Mouse (Mus musculus): Measurements from ENCODE around the gene Usp45. TPM values are rescaled to one million over a fixed set of nuclear protein-coding genes. Genes with fewer than 3 reads are reported as not detected.

The Usp45 gene
- total RNA-seq (2012; rRNA removed), result 25.4 and 28.3 TPM in 2 replicates

- Histone ChIP-seq H3K9ac (ENCODE audit: insufficient read depth, low read depth, low read length, poor library complexity, severe bottlenecking) (peak within 1 kb of the TSS; percentile 63), H3K4me3 (ENCODE audit: insufficient read depth in 1 of 2, low read depth in 1 of 2, low read length in 2 of 2, poor library complexity in 1 of 2, severe bottlenecking in 1 of 2) (peak within 1 kb of the TSS; percentile 64 to 70), H3K36me3 (ENCODE audit: control insufficient read depth, insufficient read depth, low read length, poor library complexity, severe bottlenecking) (no peaks in the 10 kb centered on the region), H3K4me1 (ENCODE audit: control insufficient read depth in 2 of 2, insufficient read depth in 2 of 2, low read length in 2 of 2, poor library complexity in 1 of 2) (peaks cover 0 to 7% of the 10 kb centered on the region in 2 experiments; a peak in 1 of 4 replicates), H3K9me3 (ENCODE audit: control insufficient read depth, insufficient read depth, low read depth, low read length) (no peaks in the 10 kb centered on the region), H3K27ac (ENCODE audit: insufficient read depth, low read depth, low read length, poor library complexity, severe bottlenecking) (no peak within 1 kb of the TSS)
- in situ Hi-C loops (cut with MboI; ENCODE audit: low sequenced_read_pairs in 2 of 2, unreplicated experiment in 2 of 2), result no loop called here
- no peak for TF ChIP-seq ZC3H11A (IDR thresholded peaks at IDR 0.05; ENCODE audit: borderline replicate concordance, low read depth, low read length)
- DNase-seq (ENCODE audit: low read depth, low spot score), result no peak
Observed at GRCm38 (mm10) chr4:21766863-21767304, at the start of gene Usp45, which contains the start of gene Tstd3. Usp45 (plus strand) TSS chr4:21767156. Tstd3 (minus strand) TSS chr4:21767212.

GRCm38 (mm10) chr4:21722752-21723334 lies 44.1 kb upstream of the Usp45 start:
- in situ Hi-C loops (cut with MboI; ENCODE audit: low sequenced_read_pairs in 2 of 2, unreplicated experiment in 2 of 2), result no loop called here
- no peaks in the 10 kb centered on the region for H3K36me3 ChIP-seq (ENCODE audit: control insufficient read depth, insufficient read depth, low read length, poor library complexity, severe bottlenecking)
- peaks cover 13 to 15% of the 10 kb centered on the region in 2 experiments for H3K4me1 ChIP-seq (ENCODE audit: control insufficient read depth in 2 of 2, insufficient read depth in 2 of 2, low read length in 2 of 2, poor library complexity in 1 of 2)
- peak overlapping the region; percentile 58 to 78 for H3K4me3 ChIP-seq (ENCODE audit: insufficient read depth in 1 of 2, low read depth in 1 of 2, low read length in 2 of 2, poor library complexity in 1 of 2, severe bottlenecking in 1 of 2)
- peak overlapping the region; percentile 73; the same call in 1 of the 2 replicates for H3K9ac ChIP-seq (ENCODE audit: insufficient read depth, low read depth, low read length, poor library complexity, severe bottlenecking)
- DNase-seq (ENCODE audit: low read depth, low spot score), result peak; percentile 87
- H3K27ac ChIP-seq (ENCODE audit: insufficient read depth, low read depth, low read length, poor library complexity, severe bottlenecking), result peak overlapping the region; percentile 87
- no peaks in the 10 kb centered on the region for H3K9me3 ChIP-seq (ENCODE audit: control insufficient read depth, insufficient read depth, low read depth, low read length)
- TF ChIP-seq CHD2 (IDR thresholded peaks at IDR 0.05; ENCODE audit: low read depth, low read length), result peak; percentile 30; the same call in 1 of the 2 replicates
- TF ChIP-seq MAFK (IDR thresholded peaks at IDR 0.05; ENCODE audit: insufficient read depth, low read depth, low read length), result 0 out of 2 replicates have a peak, but pooled peaks have one; percentile 22
- no peak for TF ChIP-seq ZC3H11A (IDR thresholded peaks at IDR 0.05; ENCODE audit: borderline replicate concordance, low read depth, low read length)
- peak; percentile 43; the same call in 1 of the 2 replicates for TF ChIP-seq HCFC1 (IDR thresholded peaks at IDR 0.05; ENCODE audit: borderline replicate concordance, insufficient read depth, low read length)

DNA sequence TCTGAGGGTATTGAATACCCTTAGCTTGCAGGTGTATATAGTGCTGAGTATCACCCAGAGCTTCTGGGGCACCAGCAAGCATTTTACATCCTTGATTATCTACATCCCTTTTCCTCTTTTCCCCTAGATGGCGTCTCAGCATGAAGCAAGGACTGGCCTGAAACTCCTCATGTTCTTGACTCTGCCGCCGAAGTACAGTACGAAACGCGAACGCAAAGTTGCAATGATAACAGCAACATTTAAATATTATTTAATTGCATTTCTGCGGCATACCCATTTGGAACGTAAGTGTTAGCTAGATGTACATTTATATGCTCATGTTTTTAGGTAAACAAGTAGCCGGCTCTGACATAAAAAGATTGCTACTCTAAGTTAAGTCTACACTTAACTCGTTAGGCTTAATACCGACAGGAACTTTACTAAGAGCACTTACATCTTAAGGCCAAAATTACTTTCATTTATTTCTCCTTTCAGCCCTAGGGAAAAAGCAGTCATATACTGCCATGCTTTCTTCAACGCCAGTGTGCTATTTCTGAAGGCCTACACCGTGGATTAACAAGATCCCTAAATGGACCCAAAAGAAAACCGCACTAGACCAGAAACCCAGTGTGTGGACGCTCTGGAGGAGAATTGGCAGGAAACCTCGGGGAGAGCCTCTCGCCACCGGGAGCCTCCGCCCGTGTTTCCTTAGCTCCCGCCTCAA lies 39.9 kb upstream of the Usp45 start:
- Histone ChIP-seq H3K9me3 (ENCODE audit: control insufficient read depth, insufficient read depth, low read depth, low read length) (no peaks in the 10 kb centered on the region), H3K4me1 (ENCODE audit: control insufficient read depth in 2 of 2, insufficient read depth in 2 of 2, low read length in 2 of 2, poor library complexity in 1 of 2) (peaks cover 8 to 9% of the 10 kb centered on the region in 2 experiments), H3K36me3 (ENCODE audit: control insufficient read depth, insufficient read depth, low read length, poor library complexity, severe bottlenecking) (no peaks in the 10 kb centered on the region; the same call in 1 of the 2 replicates), H3K27ac (ENCODE audit: insufficient read depth, low read depth, low read length, poor library complexity, severe bottlenecking) (no peak overlapping the region; the same call in 1 of the 2 replicates), H3K9ac (ENCODE audit: insufficient read depth, low read depth, low read length, poor library complexity, severe bottlenecking) (peak overlapping the region; percentile 64; the same call in 1 of the 2 replicates), H3K4me3 (ENCODE audit: insufficient read depth in 1 of 2, low read depth in 1 of 2, low read length in 2 of 2, poor library complexity in 1 of 2, severe bottlenecking in 1 of 2) (peak overlapping the region; percentile 70 to 87)
- in situ Hi-C loops (cut with MboI; ENCODE audit: low sequenced_read_pairs in 2 of 2, unreplicated experiment in 2 of 2), result no loop called here
- no peak for DNase-seq (ENCODE audit: low read depth, low spot score)
- TF ChIP-seq ZC3H11A (IDR thresholded peaks at IDR 0.05; ENCODE audit: borderline replicate concordance, low read depth, low read length) (no peak), ZNF384 (IDR thresholded peaks at IDR 0.05; ENCODE audit: low read depth, low read length) (no peak), CHD2 (IDR thresholded peaks at IDR 0.05; ENCODE audit: low read depth, low read length) (peak; percentile 13; the same call in 1 of the 2 replicates), HCFC1 (IDR thresholded peaks at IDR 0.05; ENCODE audit: borderline replicate concordance, insufficient read depth, low read length) (no peak), MAFK (IDR thresholded peaks at IDR 0.05; ENCODE audit: insufficient read depth, low read depth, low read length) (no peak)

GRCm38 (mm10) chr4:21727615-21728165 lies 39.3 kb upstream of the Usp45 start, which contains the start of gene Ccnc:
Ccnc (plus strand) TSS chr4:21727701.
- peak; percentile 87 for DNase-seq (ENCODE audit: low read depth, low spot score)
- Histone ChIP-seq H3K27ac (ENCODE audit: insufficient read depth, low read depth, low read length, poor library complexity, severe bottlenecking) (peak within 1 kb of the TSS; percentile 55), H3K9me3 (ENCODE audit: control insufficient read depth, insufficient read depth, low read depth, low read length) (no peaks in the 10 kb centered on the region), H3K36me3 (ENCODE audit: control insufficient read depth, insufficient read depth, low read length, poor library complexity, severe bottlenecking) (no peaks in the 10 kb centered on the region; the same call in 1 of the 2 replicates), H3K9ac (ENCODE audit: insufficient read depth, low read depth, low read length, poor library complexity, severe bottlenecking) (peak within 1 kb of the TSS; percentile 79), H3K4me1 (ENCODE audit: control insufficient read depth in 2 of 2, insufficient read depth in 2 of 2, low read length in 2 of 2, poor library complexity in 1 of 2) (peaks cover 6 to 7% of the 10 kb centered on the region in 2 experiments), H3K4me3 (ENCODE audit: insufficient read depth in 1 of 2, low read depth in 1 of 2, low read length in 2 of 2, poor library complexity in 1 of 2, severe bottlenecking in 1 of 2) (peak within 1 kb of the TSS; percentile 70 to 87)
- in situ Hi-C loops (cut with MboI; ENCODE audit: low sequenced_read_pairs in 2 of 2, unreplicated experiment in 2 of 2), result no loop called here
- TF ChIP-seq MAFK (IDR thresholded peaks at IDR 0.05; ENCODE audit: insufficient read depth, low read depth, low read length) (0 out of 2 replicates have a peak, but pooled peaks have one; percentile 11), HCFC1 (IDR thresholded peaks at IDR 0.05; ENCODE audit: borderline replicate concordance, insufficient read depth, low read length) (peak; percentile 83; the same call in 1 of the 2 replicates), ZC3H11A (IDR thresholded peaks at IDR 0.05; ENCODE audit: borderline replicate concordance, low read depth, low read length) (no peak), ZNF384 (IDR thresholded peaks at IDR 0.05; ENCODE audit: low read depth, low read length) (no peak), CHD2 (IDR thresholded peaks at IDR 0.05; ENCODE audit: low read depth, low read length) (0 out of 2 replicates have a peak, but pooled peaks have one; percentile 3)

All from ES-E14 (cell line).